Comparison of ENCODE assay signal across 9 mouse cellular contexts in genomic region chr9:103480603-103481220, GRCm38 (mm10). TPM values are rescaled to one million over a fixed set of nuclear protein-coding genes. Genes with fewer than 3 reads are reported as not detected.
DNase-seq lines count a peak whose midpoint lies in the region; ATAC-seq and TF ChIP-seq lines count a peak whose summit lies in the region.
"Had no signal": no experiment of that assay in that cellular context is flagged by ENCODE, and none has a peak within 500 bp of the region (broad histone marks: within the 10 kb centered on the region; RNA-seq: fewer than 3 reads in every experiment).

No protein-coding gene starts in this region.

- H3K27me3 ChIP-seq in lung, embryonic 15.5 days: no peaks in the 10 kb centered on the region
- H3K27me3 ChIP-seq in forebrain, embryonic 15.5 days: no peaks in the 10 kb centered on the region
- H3K27me3 ChIP-seq in intestine, embryonic 16.5 days (replicated peaks; ENCODE audit: control insufficient read depth, insufficient read depth, low read length): no peaks in the 10 kb centered on the region
- H3K27me3 ChIP-seq: embryonic facial prominence, embryonic 15.5 days had no signal

- H3K9me3 ChIP-seq in lung, embryonic 15.5 days: no peaks in the 10 kb centered on the region
- no peaks in the 10 kb centered on the region for H3K9me3 ChIP-seq in forebrain, embryonic 15.5 days
- no peaks in the 10 kb centered on the region for H3K9me3 ChIP-seq in intestine, embryonic 16.5 days (ENCODE audit: control insufficient read depth, low read length)
- H3K9me3 ChIP-seq: embryonic facial prominence, embryonic 15.5 days had no signal

- no peaks in the 10 kb centered on the region for H3K36me3 ChIP-seq in lung, embryonic 15.5 days
- H3K36me3 ChIP-seq in forebrain, embryonic 15.5 days: 0 out of 2 replicates have a peak, but pooled peaks cover 2% of the 10 kb centered on the region
- H3K36me3 ChIP-seq in intestine, embryonic 16.5 days (ENCODE audit: control insufficient read depth, insufficient read depth, low read length): no peaks in the 10 kb centered on the region
- H3K36me3 ChIP-seq: embryonic facial prominence, embryonic 15.5 days had no signal

- no peak overlapping the region for H3K4me3 ChIP-seq in lung, embryonic 15.5 days
- H3K4me3 ChIP-seq in lung, adult 2 months (replicated peaks; ENCODE audit: extremely low read depth, low read depth, low read length): no peak overlapping the region
- no peak overlapping the region for H3K4me3 ChIP-seq in forebrain, embryonic 15.5 days
- H3K4me3 ChIP-seq in intestine, embryonic 16.5 days (ENCODE audit: low read length): no peak overlapping the region
- H3K4me3 ChIP-seq: embryonic facial prominence, embryonic 15.5 days had no signal

- no peak overlapping the region for H3K9ac ChIP-seq in lung, embryonic 15.5 days
- no peak overlapping the region for H3K9ac ChIP-seq in forebrain, embryonic 15.5 days (replicated peaks)
- H3K9ac ChIP-seq in intestine, embryonic 16.5 days (ENCODE audit: low read depth, low read length): no peak overlapping the region
- H3K9ac ChIP-seq: embryonic facial prominence, embryonic 15.5 days had no signal

- no peak overlapping the region for H3K4me2 ChIP-seq in lung, embryonic 15.5 days
- no peak overlapping the region for H3K4me2 ChIP-seq in forebrain, embryonic 15.5 days (replicated peaks)
- no peak overlapping the region for H3K4me2 ChIP-seq in intestine, embryonic 16.5 days (ENCODE audit: low read depth, low read length)
- H3K4me2 ChIP-seq: embryonic facial prominence, embryonic 15.5 days had no signal

- no peak for TF ChIP-seq POLR2A in lung, adult 2 months (IDR thresholded peaks at IDR 0.05; ENCODE audit: borderline replicate concordance, extremely low read depth, low read depth, low read length)

- no peak for TF ChIP-seq CTCF in lung, adult 2 months (IDR thresholded peaks at IDR 0.05; ENCODE audit: insufficient read depth, low read length)

- WGBS in lung, embryonic 15.5 days: 40% methylated on average over 8 of the region's 8 CpGs
- 49% methylated on average over 8 of the region's 8 CpGs for WGBS in lung, adult 2 months
- WGBS in forebrain, embryonic 15.5 days: 47% methylated on average over 8 of the region's 8 CpGs
- WGBS in intestine, embryonic 16.5 days: 55% methylated on average over 8 of the region's 8 CpGs

- no peak for DNase-seq in lung, adult 2 months
- peak; percentile 46 for DNase-seq in mesoderm, embryonic 11.5 days (ENCODE audit: low read depth, low spot score)
- DNase-seq in thymus, postnatal 4 days: no peak
- no peak for DNase-seq in spleen, adult 12 weeks (ENCODE audit: low spot score)
- DNase-seq in frontal cortex, adult 2 months (ENCODE audit: extremely low spot score in 1 of 2, low spot score in 1 of 2): no peak

- H3K4me1 ChIP-seq in lung, embryonic 15.5 days: peaks cover 21% of the 10 kb centered on the region
- H3K4me1 ChIP-seq in lung, adult 2 months (ENCODE audit: control insufficient read depth, insufficient read depth, low read length): no peaks in the 10 kb centered on the region; the same call in 1 of the 2 replicates
- H3K4me1 ChIP-seq in forebrain, embryonic 15.5 days: peaks cover 10% of the 10 kb centered on the region
- H3K4me1 ChIP-seq in intestine, embryonic 16.5 days (ENCODE audit: control insufficient read depth, insufficient read depth, low read length): peaks cover 2% of the 10 kb centered on the region; the same call in 1 of the 2 replicates

- no peak overlapping the region for H3K27ac ChIP-seq in lung, embryonic 15.5 days
- peak overlapping the region; percentile 35; the same call in 1 of the 2 replicates for H3K27ac ChIP-seq in forebrain, embryonic 15.5 days (replicated peaks)
- no peak overlapping the region for H3K27ac ChIP-seq in intestine, embryonic 16.5 days (ENCODE audit: low read length)
- H3K27ac ChIP-seq: embryonic facial prominence, embryonic 15.5 days had no signal

- peak; percentile 52; the same call in 1 of the 2 replicates for ATAC-seq in lung, embryonic 15.5 days (ENCODE audit: borderline replicate concordance, extremely low read depth, low FRiP score, low TSS enrichment)
- no peak; the same call in 1 of the 2 replicates for ATAC-seq in forebrain, embryonic 15.5 days (replicated peaks)
- peak; percentile 37; the same call in 1 of the 2 replicates for ATAC-seq in intestine, embryonic 16.5 days

RNA-seq across cellular contexts. Expression of gene Bfsp2, which starts 0.5 kb away (rescaled TPM):
- polyA plus RNA-seq in lung, embryonic 15.5 days (2015; fragmentation: Nextera tagmentation; extraction: Ambion mirVana): 0.64 TPM in 1 of 2 replicates, not detected in the other
- 0.23 and 0.33 TPM in 2 replicates for polyA plus RNA-seq in lung, adult 2 months (2012; rRNA removed)
- polyA plus RNA-seq in forebrain, embryonic 15.5 days (2015; fragmentation: Nextera tagmentation; extraction: Ambion mirVana): 2.0 and 2.3 TPM in 2 replicates
- not detected in 2 replicates for polyA plus RNA-seq in intestine, embryonic 16.5 days (2015; fragmentation: Nextera tagmentation; extraction: Ambion mirVana)
- polyA plus RNA-seq in frontal cortex, adult 2 months (2012; rRNA removed): 5.5 and 6.9 TPM in 2 replicates
